Mouse (Mus musculus): ENCODE data around the gene Kctd3.

GRCm38 (mm10) chr1:189054191-189054590 is 46.5 kb upstream of the Kctd3 start:
- no peak for TF ChIP-seq POLR2A (IDR thresholded peaks at IDR 0.05; ENCODE audit: low read depth, low read length)
- TF ChIP-seq CTCF (conservative IDR thresholded peaks at IDR 0.05; ENCODE audit: insufficient read depth, insufficient read length, low read depth, low read length), result no peak

All from kidney, adult 2 months (tissue).